Mouse (Mus musculus) spleen, adult 2 months (tissue): ENCODE results near the gene Rhbdd1.

Experiments used
- CTCF ChIP-seq: fragments of 200-500 bp; IDR thresholded peaks from 2 replicates; pipeline ENCODE4 v1.5.1; 2011; ENCODE audit warnings: mild to moderate bottlenecking, inconsistent platforms; ENCODE audit not compliant: insufficient read depth, insufficient read length, insufficient replicate concordance; ENCODE audit errors: extremely low read depth
- POLR2A ChIP-seq: fragments of 200-500 bp; IDR thresholded peaks from 2 replicates; pipeline ENCODE4 v1.6.1; 2011; ENCODE audit warnings: low read depth, low read length, inconsistent platforms

- TF ChIP-seq POLR2A (no peak), CTCF (no peak)
Measured at GRCm38 (mm10) chr1:82292771-82293170, 23.5 kb upstream of the Rhbdd1 start.
